Mouse (Mus musculus) neural tube, embryonic 11.5 days (tissue): ENCODE results near the gene M1ap. TPM values are rescaled to one million over a fixed set of nuclear protein-coding genes. Genes with fewer than 3 reads are reported as not detected.

Source experiments
- ATAC-seq: fragments of 200-750 bp; cut with Nextera tagmentation; 2 replicates; pipeline ENCODE4 v1.8.0; 2017; ENCODE audit warnings: moderate number of reproducible peaks, mild to moderate bottlenecking, moderate TSS enrichment, moderate library complexity; ENCODE audit not compliant: insufficient read depth, low FRiP score, low TSS enrichment
- DNase-seq: peaks from one replicate; pipeline ENCODE4 v3.0.0-alpha.2; 2015; ENCODE audit warnings: low spot score
- H3K27ac ChIP-seq: fragments of 300-500 bp; sonication (generic); 2 replicates; pipeline ENCODE4 v1.5.1; 2014; ENCODE audit warnings: low read depth, mild to moderate bottlenecking, low read length
- H3K27me3 ChIP-seq: fragments of 300-500 bp; sonication (generic); 2 replicates; pipeline ENCODE4 v1.6.1; 2014; ENCODE audit warnings: mild to moderate bottlenecking, low read length, mixed read lengths; ENCODE audit not compliant: control insufficient read depth, insufficient read depth
- H3K36me3 ChIP-seq: fragments of 300-500 bp; sonication (generic); 2 replicates; pipeline ENCODE4 v1.6.1; 2014; ENCODE audit warnings: mild to moderate bottlenecking, low read length, moderate library complexity, mixed read lengths; ENCODE audit not compliant: control insufficient read depth, insufficient read depth
- H3K4me1 ChIP-seq: fragments of 300-500 bp; sonication (generic); 2 replicates; pipeline ENCODE4 v1.6.1; 2014; ENCODE audit warnings: low read length, mixed read lengths; ENCODE audit not compliant: control insufficient read depth, insufficient read depth
- H3K4me2 ChIP-seq: fragments of 300-500 bp; sonication (generic); 2 replicates; pipeline ENCODE4 v1.6.1; 2014; ENCODE audit warnings: low read depth, mild to moderate bottlenecking, moderate library complexity
- H3K4me3 ChIP-seq: fragments of 300-500 bp; sonication (generic); 2 replicates; pipeline ENCODE4 v1.5.1; 2014; ENCODE audit warnings: low read depth, low read length
- H3K9ac ChIP-seq: fragments of 300-500 bp; sonication (generic); 2 replicates; pipeline ENCODE4 v1.6.1; 2014; ENCODE audit warnings: mild to moderate bottlenecking, low read length
- H3K9me3 ChIP-seq: fragments of 300-500 bp; sonication (generic); 2 replicates; pipeline ENCODE4 v1.6.1; 2016; ENCODE audit warnings: low read length; ENCODE audit not compliant: control insufficient read depth
- WGBS: fragments of 180-500 bp; shearing (Covaris S2); extraction: QIAGEN DNeasy Blood & Tissue Kit; methylation state at CpG from one replicate; pipeline ENCODE4 v1.1.7; 2014; 5-methylcytosine and 5-hydroxymethylcytosine counted together
- polyA plus RNA-seq: library from polyadenylated mRNA; unstranded; fragments of >200 nt; fragmentation: Nextera tagmentation; extraction: Ambion mirVana; gene quantifications from 2 replicates; pipeline ENCODE4 v1.2.1, GENCODE M21; 2014

M1ap gene
- polyA plus RNA-seq, 1 experiment from 2014 or later, result not detected

DNA sequence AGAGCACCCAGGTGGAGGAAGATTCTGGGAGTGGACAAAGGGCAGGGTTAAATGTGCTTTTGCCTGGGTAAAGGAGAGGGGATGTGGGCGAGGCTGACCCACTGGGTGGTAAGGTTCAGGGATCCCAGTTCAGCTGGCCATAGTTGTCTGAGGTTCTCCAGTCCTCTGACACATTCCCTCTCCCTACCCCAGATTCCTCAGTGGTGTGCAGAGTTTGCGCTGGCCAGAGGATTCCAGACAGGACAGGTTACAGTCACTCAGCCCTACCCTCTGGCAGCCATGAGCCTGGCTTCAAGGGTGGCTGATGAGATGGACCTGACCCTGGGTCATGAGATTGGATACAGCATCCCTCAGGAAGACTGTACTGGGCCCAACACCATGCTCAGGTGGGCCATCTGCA, 112.0 kb downstream of the M1ap start:
- 80% methylated on average over 2 of the region's 2 CpGs for WGBS
- H3K9me3 ChIP-seq, result no peaks in the 10 kb centered on the region
- peaks cover 14% of the 10 kb centered on the region for H3K27me3 ChIP-seq
- no peak overlapping the region for H3K4me2 ChIP-seq
- no peak overlapping the region for H3K4me3 ChIP-seq
- no peaks in the 10 kb centered on the region; the same call in none of the 2 replicates for H3K36me3 ChIP-seq
- DNase-seq, result no peak
- peaks cover 6% of the 10 kb centered on the region; the same call in 1 of the 2 replicates for H3K4me1 ChIP-seq
- H3K9ac ChIP-seq, result no peak overlapping the region
- ATAC-seq, result no peak
- no peak overlapping the region for H3K27ac ChIP-seq

DNA sequence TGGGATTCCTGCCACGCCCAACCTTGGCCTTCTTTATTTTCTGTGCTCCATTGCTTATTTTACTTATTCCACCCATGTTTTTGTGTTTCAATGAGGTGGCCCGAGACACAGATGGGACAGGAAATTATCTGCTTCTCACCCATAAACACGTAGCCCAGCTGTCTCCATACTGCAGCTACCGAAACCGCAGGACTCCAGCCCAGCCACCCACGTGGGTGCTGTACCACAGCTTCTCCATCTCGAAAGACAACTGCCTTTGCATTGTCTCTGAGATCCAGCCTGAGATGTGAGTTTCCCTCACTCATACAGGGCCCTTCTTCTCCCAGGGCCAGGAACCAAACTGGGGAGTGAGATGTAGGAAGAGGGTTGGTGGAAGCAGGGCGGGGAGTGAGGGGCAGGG, 119.3 kb downstream of the M1ap start:
- Histone ChIP-seq H3K9me3 (no peaks in the 10 kb centered on the region), H3K4me3 (no peak overlapping the region), H3K9ac (no peak overlapping the region), H3K27ac (no peak overlapping the region), H3K27me3 (peaks cover 84% of the 10 kb centered on the region), H3K4me1 (peaks cover 7% of the 10 kb centered on the region; the same call in 1 of the 2 replicates), H3K36me3 (no peaks in the 10 kb centered on the region), H3K4me2 (no peak overlapping the region)
- WGBS, result 42% methylated on average over 8 of the region's 8 CpGs
- no peak for ATAC-seq
- no peak for DNase-seq

DNA sequence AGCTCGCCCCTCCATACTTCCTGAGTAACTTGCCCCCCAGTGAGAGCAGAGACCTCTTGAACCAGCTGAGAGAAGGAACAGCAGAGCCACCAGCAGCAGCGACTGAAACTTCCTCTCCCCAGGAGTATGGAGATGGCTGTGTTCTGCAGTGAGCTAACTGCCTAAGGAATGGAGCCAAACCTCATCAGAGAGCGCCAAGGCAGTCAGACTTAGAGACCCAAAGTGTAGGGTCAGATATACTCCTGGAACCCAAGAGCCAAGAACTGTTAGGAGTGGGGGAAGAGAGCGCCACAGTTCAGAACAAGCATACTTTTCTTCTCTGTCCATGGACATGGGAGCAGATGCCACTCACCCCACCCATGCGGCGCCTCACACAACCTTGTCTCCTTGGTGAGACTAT, 119.7 kb downstream of the M1ap start:
- peaks cover 89% of the 10 kb centered on the region for H3K27me3 ChIP-seq
- H3K36me3 ChIP-seq, result no peaks in the 10 kb centered on the region
- ATAC-seq (no peak), DNase-seq (no peak)
- WGBS, result 31% methylated on average over 6 of the region's 6 CpGs
- H3K4me2 ChIP-seq, result no peak overlapping the region
- peaks cover 7% of the 10 kb centered on the region; the same call in 1 of the 2 replicates for H3K4me1 ChIP-seq
- no peak overlapping the region for H3K4me3 ChIP-seq
- H3K27ac ChIP-seq, result no peak overlapping the region
- no peaks in the 10 kb centered on the region for H3K9me3 ChIP-seq
- no peak overlapping the region for H3K9ac ChIP-seq

DNA sequence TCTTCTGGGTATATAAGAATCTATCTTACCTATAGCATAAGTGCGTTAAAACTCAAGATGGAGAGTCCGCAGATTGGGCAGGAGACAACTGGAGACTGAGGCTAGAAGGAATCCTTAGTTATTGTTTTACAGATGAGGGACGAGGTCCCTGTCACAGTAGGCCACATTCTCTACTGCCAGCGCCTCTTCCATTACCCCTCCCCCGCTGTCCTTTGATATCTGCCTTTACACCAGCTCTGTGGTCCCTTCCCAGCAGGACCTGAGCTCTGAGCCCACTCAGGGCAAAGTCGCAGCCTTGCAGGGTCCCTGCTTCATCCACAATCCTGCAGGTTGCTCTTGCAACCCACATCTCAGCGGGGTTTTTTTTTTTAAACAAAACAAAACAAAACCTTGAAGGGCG, 121.5 kb downstream of the M1ap start:
- Histone ChIP-seq H3K4me1 (peaks cover 7% of the 10 kb centered on the region; the same call in 1 of the 2 replicates), H3K4me2 (peak overlapping the region; percentile 24; the same call in 1 of the 2 replicates), H3K27ac (no peak overlapping the region), H3K27me3 (peaks cover 95% of the 10 kb centered on the region), H3K9me3 (no peaks in the 10 kb centered on the region), H3K36me3 (no peaks in the 10 kb centered on the region), H3K9ac (no peak overlapping the region), H3K4me3 (peak overlapping the region; percentile 28; the same call in 1 of the 2 replicates)
- 3% methylated on average over 8 of the region's 8 CpGs for WGBS
- no peak for DNase-seq
- no peak for ATAC-seq

DNA sequence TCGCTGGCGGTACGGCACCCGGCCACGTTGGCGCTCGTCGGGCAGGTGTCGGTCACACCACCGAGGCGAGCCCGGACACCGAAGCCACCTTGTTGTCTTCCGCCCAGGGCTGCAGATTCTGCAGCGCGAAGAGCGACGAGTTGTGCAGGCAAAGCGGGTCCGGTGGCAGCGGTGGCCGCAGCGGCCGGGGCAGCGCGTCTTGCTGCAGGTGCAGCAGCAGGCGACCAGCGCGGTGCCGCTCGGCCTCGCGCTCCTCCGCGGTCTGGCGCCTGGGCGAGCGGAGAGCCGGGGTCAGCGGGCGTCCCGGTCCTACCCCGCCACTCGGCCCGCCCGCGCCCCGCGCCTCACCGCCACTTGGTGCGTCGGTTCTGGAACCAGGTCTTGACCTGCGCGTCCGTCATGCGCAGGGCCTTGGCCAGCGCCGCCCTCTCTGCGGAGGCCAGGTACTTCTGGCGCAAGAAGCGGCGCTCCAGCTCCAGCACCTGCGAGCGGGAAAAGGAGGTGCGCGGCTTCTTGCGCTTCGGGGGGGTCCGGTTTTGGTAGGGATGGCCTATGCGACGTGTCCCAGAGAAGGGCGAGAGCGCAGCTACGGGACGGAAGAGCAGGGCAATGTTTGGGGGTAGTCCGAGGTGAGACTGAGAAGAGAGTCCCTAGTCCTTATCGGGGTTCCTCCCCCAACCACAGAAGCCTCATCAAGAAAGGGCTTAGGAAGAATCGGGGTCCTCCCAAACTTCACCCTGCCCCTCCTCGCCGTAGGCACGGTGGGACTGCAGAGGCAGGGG, 122.2 kb downstream of the M1ap start:
- H3K27me3 ChIP-seq, result peaks cover 94% of the 10 kb centered on the region
- peak overlapping the region; percentile 24 for H3K4me2 ChIP-seq
- H3K9ac ChIP-seq, result peak overlapping the region; percentile 26
- WGBS, result under 1% methylated on average over 53 of the region's 81 CpGs
- no peaks in the 10 kb centered on the region for H3K9me3 ChIP-seq
- H3K4me3 ChIP-seq, result peak overlapping the region; percentile 28
- H3K36me3 ChIP-seq, result no peaks in the 10 kb centered on the region
- DNase-seq, result no peak
- no peak for ATAC-seq
- H3K27ac ChIP-seq, result no peak overlapping the region; the same call in 1 of the 2 replicates
- H3K4me1 ChIP-seq, result peaks cover 7% of the 10 kb centered on the region; the same call in 1 of the 2 replicates

DNA sequence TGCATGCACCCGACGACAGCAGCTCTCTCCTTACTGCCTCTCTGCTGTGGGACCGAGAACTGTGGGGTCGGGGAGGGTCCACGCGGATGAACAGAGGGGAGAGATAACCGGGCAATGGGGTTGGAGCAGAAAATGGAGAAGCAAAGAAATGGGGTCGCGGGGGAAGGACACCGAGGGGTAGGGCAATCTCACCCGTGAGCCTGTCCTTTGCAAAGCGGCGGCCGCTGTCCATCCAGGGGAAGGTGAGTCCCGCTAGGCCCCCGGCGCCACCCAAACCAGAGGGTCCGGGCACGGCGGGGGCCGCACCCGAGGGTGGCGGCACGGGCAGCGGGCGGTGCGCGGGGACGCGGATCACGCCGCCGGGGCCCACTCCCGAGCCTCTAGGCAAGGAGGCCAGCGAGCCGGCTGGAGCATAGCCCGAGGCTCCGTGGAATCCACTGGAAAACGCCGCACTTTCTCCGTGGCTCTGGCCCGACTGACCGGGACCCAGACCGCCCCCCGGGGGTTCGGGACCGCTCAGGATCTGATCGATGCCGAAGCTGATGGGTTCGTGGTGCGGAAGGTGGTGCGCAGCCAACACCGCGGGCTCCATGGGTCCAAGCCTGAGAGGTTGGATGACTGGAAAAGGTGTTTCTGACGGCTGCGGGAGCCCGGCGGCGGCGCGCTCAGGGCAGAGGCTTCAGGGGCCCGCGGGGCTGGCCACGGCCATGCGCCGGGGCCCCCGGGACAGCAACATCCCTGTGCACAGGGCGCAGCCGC, 123.0 kb downstream of the M1ap start:
- DNase-seq (peak; percentile 47), ATAC-seq (no peak)
- H3K9ac ChIP-seq, result peak overlapping the region; percentile 26
- peak overlapping the region; percentile 19 for H3K4me3 ChIP-seq
- peaks cover 94% of the 10 kb centered on the region for H3K27me3 ChIP-seq
- no peak overlapping the region; the same call in 1 of the 2 replicates for H3K27ac ChIP-seq
- H3K4me2 ChIP-seq, result peak overlapping the region; percentile 22
- H3K9me3 ChIP-seq, result no peaks in the 10 kb centered on the region
- peaks cover 7% of the 10 kb centered on the region; the same call in 1 of the 2 replicates for H3K4me1 ChIP-seq
- no peaks in the 10 kb centered on the region for H3K36me3 ChIP-seq
- 1% methylated on average over 52 of the region's 69 CpGs for WGBS

DNA sequence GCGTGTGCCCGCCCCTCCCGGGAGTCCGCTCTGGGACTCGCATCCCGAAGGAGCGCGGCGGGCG, 123.4 kb downstream of the M1ap start, which contains the start of gene Tlx2:
Gene Tlx2, minus strand, starts transcription at position 47 of the 64 bp plus-strand sequence.
- 0% methylated on average over 10 of the region's 10 CpGs for WGBS
- DNase-seq (no peak), ATAC-seq (no peak)
- peak within 1 kb of the TSS; percentile 27 for H3K4me2 ChIP-seq
- H3K9me3 ChIP-seq, result no peaks in the 10 kb centered on the region
- peaks cover 7% of the 10 kb centered on the region; the same call in 1 of the 2 replicates for H3K4me1 ChIP-seq
- H3K27ac ChIP-seq, result no peak within 1 kb of the TSS; the same call in 1 of the 2 replicates
- H3K9ac ChIP-seq, result peak within 1 kb of the TSS; percentile 26
- peaks cover 90% of the 10 kb centered on the region for H3K27me3 ChIP-seq
- peak within 1 kb of the TSS; percentile 28 for H3K4me3 ChIP-seq
- no peaks in the 10 kb centered on the region for H3K36me3 ChIP-seq

DNA sequence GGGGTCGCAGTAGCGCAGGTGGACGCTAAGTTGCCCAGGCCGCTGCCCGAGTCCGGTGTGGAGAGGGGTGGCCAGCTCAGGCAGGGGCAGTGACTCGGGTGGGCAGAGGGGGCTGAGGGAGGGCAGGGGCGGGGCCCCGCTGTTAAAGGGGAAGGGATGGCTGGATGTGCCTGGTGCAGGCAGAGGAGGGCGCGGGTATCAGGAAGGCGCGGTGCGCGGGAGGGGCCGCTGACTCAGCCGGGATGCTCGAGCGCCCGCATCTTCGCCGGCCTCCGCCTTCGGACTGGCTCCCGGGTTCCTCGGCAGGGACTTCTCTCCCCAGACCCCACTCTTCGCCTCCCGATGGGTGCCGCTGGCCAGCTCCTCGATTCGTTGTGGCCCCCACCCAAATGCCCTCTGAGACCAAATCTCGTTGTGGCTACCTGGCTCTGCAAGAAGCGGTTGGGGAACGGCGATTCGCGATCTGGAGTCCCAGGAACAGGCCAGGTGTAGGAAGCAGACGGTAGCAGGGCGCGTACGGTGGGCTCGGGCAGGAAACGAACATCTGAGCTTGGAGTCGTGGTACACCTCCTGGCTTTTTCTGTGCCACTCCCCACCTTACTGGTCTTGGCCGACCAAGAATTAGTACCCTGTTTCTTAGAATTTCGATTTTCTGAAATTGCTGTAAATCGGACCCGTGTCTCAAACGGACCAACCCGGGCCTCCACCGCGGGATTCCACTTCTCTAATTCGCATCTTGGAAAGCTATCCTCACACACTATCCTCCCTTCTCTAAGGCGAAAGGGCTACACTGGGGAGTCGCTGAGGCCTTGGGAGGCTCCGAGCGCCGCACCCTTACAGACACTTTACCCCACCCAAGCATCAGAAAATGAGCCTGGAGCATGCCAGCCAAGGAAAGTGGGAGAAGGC, 123.9 kb downstream of the M1ap start:
- no peak for ATAC-seq

More for the DNA sequence above, 123.9 kb downstream of the M1ap start:
- Histone ChIP-seq H3K4me3 (peak overlapping the region; percentile 23), H3K36me3 (no peaks in the 10 kb centered on the region), H3K9ac (peak overlapping the region; percentile 26), H3K4me1 (peaks cover 7% of the 10 kb centered on the region; the same call in 1 of the 2 replicates), H3K27me3 (peaks cover 87% of the 10 kb centered on the region), H3K4me2 (peak overlapping the region; percentile 27), H3K27ac (no peak overlapping the region; the same call in 1 of the 2 replicates), H3K9me3 (no peaks in the 10 kb centered on the region)
- peak; percentile 59 for DNase-seq
- 1% methylated on average over 54 of the region's 58 CpGs for WGBS
